Comparison of ENCODE assay signal across 27 mouse cellular contexts in genomic region chrX:98841606-98842005, GRCm38 (mm10). TPM values are rescaled to one million over a fixed set of nuclear protein-coding genes. Genes with fewer than 3 reads are reported as not detected.
DNase-seq lines count a peak whose midpoint lies in the region; ATAC-seq and TF ChIP-seq lines count a peak whose summit lies in the region.
"Had no signal": no experiment of that assay in that cellular context is flagged by ENCODE, and none has a peak within 500 bp of the region (broad histone marks: within the 10 kb centered on the region; RNA-seq: fewer than 3 reads in every experiment).

No protein-coding gene starts in this region.

- no peak overlapping the region for H3ac ChIP-seq in myocyte (ENCODE audit: control insufficient read depth, insufficient read length)

- H3K79me2 ChIP-seq in myocyte (ENCODE audit: control insufficient read depth, insufficient read depth) = no peaks in the 10 kb centered on the region

- no peak overlapping the region for H3K4me3 ChIP-seq in lung, postnatal 0 days (ENCODE audit: low read depth, low read length)
- no peak overlapping the region for H3K4me3 ChIP-seq in brown adipose tissue, adult 24 weeks (ENCODE audit: insufficient read depth, low read depth, low read length)
- no peak overlapping the region for H3K4me3 ChIP-seq in myocyte
- H3K4me3 ChIP-seq: embryonic facial prominence, embryonic 13.5 days; embryonic facial prominence, embryonic 15.5 days; erythroblast, embryonic 14.5 days; forebrain, embryonic 10.5 days; forebrain, embryonic 12.5 days had no signal

- H3K9ac ChIP-seq in lung, postnatal 0 days (replicated peaks; ENCODE audit: low read depth) = no peak overlapping the region
- H3K9ac ChIP-seq: embryonic facial prominence, embryonic 13.5 days; embryonic facial prominence, embryonic 15.5 days; forebrain, embryonic 12.5 days had no signal

- no peaks in the 10 kb centered on the region for H3K9me3 ChIP-seq in lung, postnatal 0 days (ENCODE audit: low read length)
- H3K9me3 ChIP-seq: embryonic facial prominence, embryonic 13.5 days; embryonic facial prominence, embryonic 15.5 days; forebrain, embryonic 10.5 days; forebrain, embryonic 12.5 days; G1E had no signal

- intact Hi-C loops in left cerebral cortex, postnatal 25 days (cut with DNase I) = no loop called here

- TF ChIP-seq CTCF in lung, postnatal 0 days (IDR thresholded peaks at IDR 0.05) = no peak

- no peak overlapping the region for H3K27ac ChIP-seq in lung, postnatal 0 days (ENCODE audit: low read length)
- H3K27ac ChIP-seq in brown adipose tissue, adult 24 weeks (replicated peaks; ENCODE audit: low read depth, low read length) = peak overlapping the region; percentile 94
- H3K27ac ChIP-seq: embryonic facial prominence, embryonic 13.5 days; embryonic facial prominence, embryonic 15.5 days; forebrain, embryonic 10.5 days; forebrain, embryonic 12.5 days had no signal

- no peak overlapping the region for H3K4me2 ChIP-seq in lung, postnatal 0 days (replicated peaks; ENCODE audit: low read depth, low read length)
- peak overlapping the region; percentile 36 for H3K4me2 ChIP-seq in myocyte (ENCODE audit: low read depth)
- H3K4me2 ChIP-seq: embryonic facial prominence, embryonic 13.5 days; embryonic facial prominence, embryonic 15.5 days; forebrain, embryonic 12.5 days had no signal

- TF ChIP-seq POLR2A in myocyte (IDR thresholded peaks at IDR 0.05; ENCODE audit: insufficient read length, low read depth) = no peak

- H3K27me3 ChIP-seq in lung, postnatal 0 days (replicated peaks; ENCODE audit: insufficient read depth, low read length) = no peaks in the 10 kb centered on the region
- no peaks in the 10 kb centered on the region for H3K27me3 ChIP-seq in myocyte (ENCODE audit: control insufficient read depth, insufficient read depth, insufficient read length)
- H3K27me3 ChIP-seq: CH12.LX; embryonic facial prominence, embryonic 15.5 days had no signal

- peak; percentile 4 for DNase-seq in lung, postnatal 0 days (ENCODE audit: low spot score)
- no peak for DNase-seq in lung, postnatal 4 days
- DNase-seq in NIH3T3 (ENCODE audit: low read depth) = peak; percentile 34
- DNase-seq in left cerebral cortex, postnatal 25 days (ENCODE audit: low spot score in 2 of 2) = no peak
- DNase-seq in gastrocnemius, adult 18-20 months (ENCODE audit: low spot score) = no peak
- DNase-seq: adrenal gland, adult 2 months; adrenal gland, postnatal 10 days; adrenal gland, postnatal 25 days; cerebellum, adult 11-12 months; cerebellum, adult 2 months; cerebellum, adult 9-10 months; cerebellum, postnatal 10 days; cerebellum, postnatal 25 days had no signal

- no peaks in the 10 kb centered on the region for H3K4me1 ChIP-seq in lung, postnatal 0 days (ENCODE audit: insufficient read depth, low read depth, low read length)
- H3K4me1 ChIP-seq in brown adipose tissue, adult 24 weeks (ENCODE audit: control insufficient read depth, insufficient read depth, insufficient read length, low read length) = peaks cover 15% of the 10 kb centered on the region
- H3K4me1 ChIP-seq: embryonic facial prominence, embryonic 13.5 days; embryonic facial prominence, embryonic 15.5 days; forebrain, embryonic 10.5 days; forebrain, embryonic 12.5 days had no signal

- no peaks in the 10 kb centered on the region for H3K36me3 ChIP-seq in lung, postnatal 0 days (ENCODE audit: insufficient read depth, low read length)
- no peaks in the 10 kb centered on the region for H3K36me3 ChIP-seq in myocyte (ENCODE audit: control insufficient read depth, insufficient read depth)
- H3K36me3 ChIP-seq: embryonic facial prominence, embryonic 13.5 days; embryonic facial prominence, embryonic 15.5 days; forebrain, embryonic 10.5 days; forebrain, embryonic 12.5 days; G1E had no signal

- 29% methylated on average over 2 of the region's 2 CpGs for WGBS in lung, postnatal 0 days

- TF ChIP-seq EP300 in lung, postnatal 0 days (IDR thresholded peaks at IDR 0.05) = no peak

- no peak for ATAC-seq in lung, postnatal 0 days
- no peak for ATAC-seq in erythroblast, adult 5-6 weeks (replicated peaks; ENCODE audit: low FRiP score, poor library complexity, severe bottlenecking)
- ATAC-seq: activated CD4-positive, CD25-positive, alpha-beta regulatory T cell, adult 4 months; CD4-positive, CD25-positive, alpha-beta regulatory T cell, adult 4 months; forebrain, embryonic 14.5 days; forebrain, embryonic 16.5 days had no signal

TF ChIP-seq in myocyte, 11 proteins besides CTCF, POLR2A, EP300 and RAD21:
- TF ChIP-seq TCF3 (IDR thresholded peaks at IDR 0.05; ENCODE audit: insufficient read length, low read depth) (no peak), POLR2AphosphoS2 (IDR thresholded peaks at IDR 0.05; ENCODE audit: insufficient read length, low read depth) (no peak), USF1 (IDR thresholded peaks at IDR 0.05; ENCODE audit: low read depth) (no peak), MAX (IDR thresholded peaks at IDR 0.05; ENCODE audit: low read depth) (no peak)
TF ChIP-seq in myocyte: peak in this region for 0.

RNA-seq across cellular contexts. Expression of gene Ophn1, which starts 49.2 kb away (rescaled TPM):
- 17.7 and 18.9 TPM in 2 replicates for polyA plus RNA-seq in lung, postnatal 0 days (2015; fragmentation: Nextera tagmentation; extraction: Ambion mirVana)
- 13.8 and 15.3 TPM in 2 replicates for polyA plus RNA-seq in brown adipose tissue, adult 24 weeks (2012; ENCODE audit: insufficient read depth, insufficient read length, missing spikeins)
- polyA plus RNA-seq in myocyte (2012; fragmentation: generic; extraction: Trizol) = 3.6 TPM
- total RNA-seq in erythroblast, adult 5-6 weeks (2015; ENCODE audit: low replicate concordance) = 0.63 and 3.3 TPM in 2 replicates
- total RNA-seq in erythroblast, adult 5-6 weeks (2017; ENCODE audit: low replicate concordance) = 0.14 and 0.34 TPM in 2 replicates
- total RNA-seq in left cerebral cortex, postnatal 25 days (2021) = 10 to 100 TPM; 39.0 to 39.2 TPM
- 1 to 10 TPM; 4.1 to 4.6 TPM for total RNA-seq in gastrocnemius, adult 18-20 months (2021)
- total RNA-seq: CH12.LX had no signal
- polyA plus RNA-seq: erythroblast, embryonic 14.5 days; G1E had no signal

Comparison
In these comparisons a context has a peak if more than half of its experiments do, and no peak if none do; other contexts are left out.
1. DNase-seq: peak in lung, postnatal 0 days (single experiment) and NIH3T3 (single experiment); none in lung, postnatal 4 days (0 of 2), left cerebral cortex, postnatal 25 days (0 of 2) and gastrocnemius, adult 18-20 months (single experiment).
2. RNA of gene Ophn1, which starts 49.2 kb away (total RNA-seq): 39.0 to 39.2 TPM in left cerebral cortex, postnatal 25 days; 4.1 to 4.6 TPM in gastrocnemius, adult 18-20 months and 0.14 to 3.3 TPM in erythroblast, adult 5-6 weeks; every median in the first group is over 4 times any median in the second.